In genomic region chr3:79527921-79528320, GRCm38 (mm10) we compare ENCODE assay signal across 13 mouse cellular contexts. TPM values are rescaled to one million over a fixed set of nuclear protein-coding genes. Genes with fewer than 3 reads are reported as not detected.
A peak's percentile ranks its signal among the peaks of the same experiment; 100 is the strongest.
DNase-seq lines count a peak whose midpoint lies in the region; ATAC-seq and TF ChIP-seq lines count a peak whose summit lies in the region.
"Had no signal": no experiment of that assay in that cellular context is flagged by ENCODE, and none has a peak within 500 bp of the region (broad histone marks: within the 10 kb centered on the region; RNA-seq: fewer than 3 reads in every experiment).

No protein-coding gene starts in this region.

- no peak for TF ChIP-seq EP300 in lung, postnatal 0 days (IDR thresholded peaks at IDR 0.05)

- peaks cover 12% of the 10 kb centered on the region for H3K4me1 ChIP-seq in kidney, embryonic 16.5 days (ENCODE audit: insufficient read depth, low read length)
- peaks cover 26% of the 10 kb centered on the region; the same call in 1 of the 2 replicates for H3K4me1 ChIP-seq in lung, postnatal 0 days (ENCODE audit: insufficient read depth, low read depth, low read length)
- peaks cover 5% of the 10 kb centered on the region for H3K4me1 ChIP-seq in hindbrain, embryonic 13.5 days (replicated peaks)

- no peak overlapping the region for H3K4me2 ChIP-seq in kidney, embryonic 16.5 days (replicated peaks; ENCODE audit: low read depth, low read length)
- H3K4me2 ChIP-seq in lung, postnatal 0 days (replicated peaks; ENCODE audit: low read depth, low read length), result peak overlapping the region; percentile 15; the same call in 1 of the 2 replicates
- H3K4me2 ChIP-seq in hindbrain, embryonic 13.5 days, result no peak overlapping the region
- H3K4me2 ChIP-seq: embryonic facial prominence, embryonic 13.5 days; heart, embryonic 15.5 days; midbrain, embryonic 11.5 days had no signal

- WGBS in kidney, embryonic 16.5 days, result 52% methylated on average over 8 of the region's 8 CpGs
- 22% methylated on average over 8 of the region's 8 CpGs for WGBS in lung, postnatal 0 days
- 67% methylated on average over 8 of the region's 8 CpGs for WGBS in hindbrain, embryonic 13.5 days

- no peak for ATAC-seq in kidney, embryonic 16.5 days (ENCODE audit: low FRiP score, low TSS enrichment)
- no peak for ATAC-seq in lung, postnatal 0 days
- no peak for ATAC-seq in hindbrain, embryonic 13.5 days (ENCODE audit: low FRiP score)
- ATAC-seq: CD4-positive, CD25-positive, alpha-beta regulatory T cell, adult 4 months had no signal

- no peak for TF ChIP-seq CTCF in lung, postnatal 0 days (IDR thresholded peaks at IDR 0.05)

- no peaks in the 10 kb centered on the region for H3K27me3 ChIP-seq in kidney, embryonic 16.5 days (ENCODE audit: insufficient read depth, low read length)
- H3K27me3 ChIP-seq in lung, postnatal 0 days (replicated peaks; ENCODE audit: insufficient read depth, low read length), result no peaks in the 10 kb centered on the region
- no peaks in the 10 kb centered on the region for H3K27me3 ChIP-seq in hindbrain, embryonic 13.5 days
- H3K27me3 ChIP-seq: embryonic facial prominence, embryonic 13.5 days; heart, embryonic 15.5 days had no signal

- no peak overlapping the region for H3K27ac ChIP-seq in kidney, embryonic 16.5 days (ENCODE audit: low read length)
- H3K27ac ChIP-seq in lung, postnatal 0 days (ENCODE audit: low read length), result peak overlapping the region; percentile 62
- H3K27ac ChIP-seq in hindbrain, embryonic 13.5 days, result no peak overlapping the region; the same call in 1 of the 2 replicates
- H3K27ac ChIP-seq: embryonic facial prominence, embryonic 13.5 days; heart, embryonic 15.5 days had no signal

- H3K36me3 ChIP-seq in kidney, embryonic 16.5 days (ENCODE audit: insufficient read depth, low read length), result no peaks in the 10 kb centered on the region
- no peaks in the 10 kb centered on the region for H3K36me3 ChIP-seq in lung, postnatal 0 days (ENCODE audit: insufficient read depth, low read length)
- H3K36me3 ChIP-seq in hindbrain, embryonic 13.5 days, result no peaks in the 10 kb centered on the region
- H3K36me3 ChIP-seq: embryonic facial prominence, embryonic 13.5 days; forebrain, embryonic 10.5 days; heart, embryonic 15.5 days had no signal

- no peaks in the 10 kb centered on the region for H3K9me3 ChIP-seq in kidney, embryonic 16.5 days (ENCODE audit: low read length)
- H3K9me3 ChIP-seq in lung, postnatal 0 days (ENCODE audit: low read length), result no peaks in the 10 kb centered on the region
- H3K9me3 ChIP-seq in hindbrain, embryonic 13.5 days, result no peaks in the 10 kb centered on the region
- H3K9me3 ChIP-seq: embryonic facial prominence, embryonic 13.5 days; forebrain, embryonic 10.5 days; heart, embryonic 15.5 days had no signal

- DNase-seq in kidney, adult 11 months, result peak; percentile 33
- DNase-seq in urinary bladder, postnatal 14 days (ENCODE audit: low spot score), result peak; percentile 45
- no peak for DNase-seq in urinary bladder, postnatal 25 days (ENCODE audit: low spot score)
- DNase-seq in lung, postnatal 0 days (ENCODE audit: low spot score), result peak; percentile 42
- no peak for DNase-seq in spleen, adult 18-20 months
- DNase-seq: adrenal gland, postnatal 36 days had no signal

- no peak overlapping the region for H3K4me3 ChIP-seq in kidney, embryonic 16.5 days (ENCODE audit: low read length)
- H3K4me3 ChIP-seq in lung, postnatal 0 days (ENCODE audit: low read depth, low read length), result no peak overlapping the region
- H3K4me3 ChIP-seq in hindbrain, embryonic 13.5 days, result no peak overlapping the region
- H3K4me3 ChIP-seq: embryonic facial prominence, embryonic 13.5 days; forebrain, embryonic 10.5 days; heart, embryonic 15.5 days had no signal

- H3K9ac ChIP-seq in kidney, embryonic 16.5 days (replicated peaks; ENCODE audit: low read length), result no peak overlapping the region
- H3K9ac ChIP-seq in lung, postnatal 0 days (replicated peaks; ENCODE audit: low read depth), result no peak overlapping the region
- no peak overlapping the region for H3K9ac ChIP-seq in hindbrain, embryonic 13.5 days
- H3K9ac ChIP-seq: embryonic facial prominence, embryonic 13.5 days; heart, embryonic 15.5 days had no signal

RNA-seq across cellular contexts. Expression of gene Fnip2, which starts 39.7 kb away (rescaled TPM):
- polyA plus RNA-seq in kidney, embryonic 16.5 days (2015; fragmentation: Nextera tagmentation; extraction: Ambion mirVana), result 3.2 and 3.8 TPM in 2 replicates
- polyA plus RNA-seq in lung, postnatal 0 days (2015; fragmentation: Nextera tagmentation; extraction: Ambion mirVana), result 3.5 and 4.2 TPM in 2 replicates
- 4.7 and 6.1 TPM in 2 replicates for polyA plus RNA-seq in hindbrain, embryonic 13.5 days (2015; fragmentation: Nextera tagmentation; extraction: Ambion mirVana)

Comparison
In these comparisons a context has a peak if more than half of its experiments do, and no peak if none do; other contexts are left out.
1. DNase-seq: peak in kidney, adult 11 months (single experiment), urinary bladder, postnatal 14 days (single experiment) and lung, postnatal 0 days (single experiment); none in urinary bladder, postnatal 25 days (single experiment) and spleen, adult 18-20 months (0 of 2).